Mouse (Mus musculus) WW6 (cell line): ENCODE results near the gene L1td1.

Experiments used
- DNase-seq: peaks from one replicate; pipeline ENCODE4 v3.0.0-alpha.2; 2013; ENCODE audit warnings: low read depth, low spot score

Gene L1td1

GRCm38 (mm10) chr4:98739753-98740152 lies 13.2 kb downstream of the L1td1 start:
- no peak for DNase-seq

- no peak for DNase-seq
Observed at GRCm38 (mm10) chr4:98743209-98743905, 16.8 kb downstream of the L1td1 start.

- no peak for DNase-seq
Observed at GRCm38 (mm10) chr4:98743906-98744210, 17.3 kb downstream of the L1td1 start.

GRCm38 (mm10) chr4:98754456-98754855 lies 27.9 kb downstream of the L1td1 start:
- no peak for DNase-seq

GRCm38 (mm10) chr4:98756141-98756540 lies 29.6 kb downstream of the L1td1 start:
- no peak for DNase-seq

- DNase-seq, result no peak
Observed at GRCm38 (mm10) chr4:98758012-98758821, 31.7 kb downstream of the L1td1 start.

- no peak for DNase-seq
Observed at GRCm38 (mm10) chr4:98758872-98759518, 32.5 kb downstream of the L1td1 start.

GRCm38 (mm10) chr4:98767134-98768133 lies 40.9 kb downstream of the L1td1 start:
- no peak for DNase-seq

- no peak for DNase-seq
Observed at GRCm38 (mm10) chr4:98773785-98774184, 47.3 kb downstream of the L1td1 start.

GRCm38 (mm10) chr4:98776721-98777427 lies 50.3 kb downstream of the L1td1 start:
- no peak for DNase-seq

- no peak for DNase-seq
Observed at GRCm38 (mm10) chr4:98777464-98777863, 50.9 kb downstream of the L1td1 start.

- DNase-seq, result no peak
Observed at GRCm38 (mm10) chr4:98778219-98778618, 51.7 kb downstream of the L1td1 start.

- no peak for DNase-seq
Observed at GRCm38 (mm10) chr4:98785851-98786250, 59.3 kb downstream of the L1td1 start.

GRCm38 (mm10) chr4:98786281-98786680 lies 59.7 kb downstream of the L1td1 start:
- DNase-seq, result no peak
